Mouse (Mus musculus) liver, embryonic 14.5 days (tissue): Measurements from ENCODE around the gene Strn3. TPM values are rescaled to one million over a fixed set of nuclear protein-coding genes. Genes with fewer than 3 reads are reported as not detected.
A peak's percentile ranks its signal among the peaks of the same experiment; 100 is the strongest.

Experiments used
- ATAC-seq: fragments of 200-750 bp; cut with Nextera tagmentation; 2 replicates; pipeline ENCODE4 v1.8.0; 2017; ENCODE audit warnings: moderate number of reproducible peaks, mild to moderate bottlenecking, moderate library complexity; ENCODE audit not compliant: insufficient read depth
- DNase-seq, 3 experiments: peaks; one replicate each; pipeline ENCODE4 v3.0.0-alpha.2; 2012 to 2013; ENCODE audit warnings: low read depth in 3 of 3, low spot score in 3 of 3
- H3K27ac ChIP-seq: fragments of 300-500 bp; sonication (generic); 2 replicates; pipeline ENCODE4 v1.5.1; 2014; ENCODE audit warnings: moderate library complexity, mild to moderate bottlenecking, control low read depth, inconsistent platforms
- H3K27me3 ChIP-seq: fragments of 300-500 bp; sonication (generic); 2 replicates; pipeline ENCODE4 v1.6.1; 2014; ENCODE audit warnings: mild to moderate bottlenecking, low read length, moderate library complexity; ENCODE audit not compliant: control insufficient read depth, insufficient read depth
- H3K36me3 ChIP-seq: fragments of 300-500 bp; sonication (generic); replicated peaks from 2 replicates; pipeline ENCODE4 v1.6.1; 2014; ENCODE audit warnings: low read depth; ENCODE audit not compliant: control insufficient read depth, insufficient read depth
- H3K4me1 ChIP-seq, 2 experiments: fragments of 200-500 bp in 1 of 2; fragments of 300-500 bp in 1 of 2; sonication (generic) in 1 of 2; replicated peaks; 2 replicates each; pipeline ENCODE4 v1.6.1; 2012 to 2014; ENCODE audit warnings: antibody characterized with exemption in 1 of 2, inconsistent platforms in 1 of 2, low read length in 1 of 2; ENCODE audit not compliant: control insufficient read depth in 2 of 2, insufficient read depth in 2 of 2
- H3K4me2 ChIP-seq: fragments of 300-500 bp; sonication (generic); 2 replicates; pipeline ENCODE4 v1.6.1; 2014; ENCODE audit warnings: low read depth, mild to moderate bottlenecking, control low read depth, moderate library complexity
- H3K4me3 ChIP-seq, 2 experiments: fragments of 200-500 bp in 1 of 2; fragments of 300-500 bp in 1 of 2; sonication (generic) in 1 of 2; 2 replicates each; pipeline ENCODE4 v1.5.1; 2012 to 2014; ENCODE audit warnings: low read depth in 2 of 2, low read length in 2 of 2, mild to moderate bottlenecking in 2 of 2, control low read depth in 1 of 2, inconsistent platforms in 1 of 2, moderate library complexity in 1 of 2; ENCODE audit not compliant: insufficient read depth in 1 of 2
- H3K9ac ChIP-seq: fragments of 300-500 bp; sonication (generic); replicated peaks from 2 replicates; pipeline ENCODE4 v1.6.1; 2014; ENCODE audit warnings: mild to moderate bottlenecking, control low read depth, moderate library complexity
- H3K9me3 ChIP-seq: fragments of 300-500 bp; sonication (generic); 2 replicates; pipeline ENCODE4 v1.6.1; 2016; ENCODE audit warnings: low read length, mixed read lengths; ENCODE audit not compliant: control insufficient read depth
- CTCF ChIP-seq: IDR thresholded peaks from 2 replicates; pipeline ENCODE4 v1.5.1; 2016; ENCODE audit warnings: antibody characterized with exemption, low read depth, control low read depth
- EP300 ChIP-seq: IDR thresholded peaks from 2 replicates; pipeline ENCODE4 v1.6.1; 2016; ENCODE audit warnings: antibody characterized with exemption, low read depth
- WGBS: fragments of 180-500 bp; shearing (Covaris S2); extraction: QIAGEN DNeasy Blood & Tissue Kit; methylation state at CpG from one replicate; pipeline ENCODE4 v1.1.7; 2014; ENCODE audit not compliant: insufficient replicate concordance; 5-methylcytosine and 5-hydroxymethylcytosine counted together
- polyA plus RNA-seq, 2 experiments: library from polyadenylated mRNA; depleted of rRNA in 1 of 2; stranded (reverse) in 1 of 2; unstranded in 1 of 2; fragments of >200 nt; fragmentation: Nextera tagmentation in 1 of 2; extraction: Ambion mirVana in 1 of 2; gene quantifications; 2 replicates each; pipeline versions ENCODE4 v1.2.1 to v1.2.3; 2012 to 2014

The Strn3 gene
- polyA plus RNA-seq, 2 experiments = 14.2 to 14.9 TPM

GRCm38 (mm10) chr12:51567225-51567624 lies 124.5 kb downstream of the Strn3 start:
- Histone ChIP-seq H3K4me2 (no peak overlapping the region), H3K36me3 (no peaks in the 10 kb centered on the region), H3K9me3 (no peaks in the 10 kb centered on the region), H3K27me3 (no peaks in the 10 kb centered on the region), H3K4me1 (peaks cover 0 to 4% of the 10 kb centered on the region in 2 experiments; a peak in 1 of 4 replicates), H3K9ac (no peak overlapping the region), H3K27ac (no peak overlapping the region), H3K4me3 (no peak overlapping the region)
- WGBS = 24% methylated on average over 7 of the region's 7 CpGs
- TF ChIP-seq CTCF (no peak), EP300 (peak; percentile 19; the same call in 1 of the 2 replicates)
- DNase-seq (peak; percentile 9 to 31 (median 28)), ATAC-seq (peak; percentile 39; the same call in 1 of the 2 replicates)

- TF ChIP-seq CTCF (no peak), EP300 (no peak)
- no peak for ATAC-seq
Measured at GRCm38 (mm10) chr12:51561416-51561815, 130.3 kb downstream of the Strn3 start.

More at GRCm38 (mm10) chr12:51561416-51561815, 130.3 kb downstream of the Strn3 start:
- 67% methylated on average over 9 of the region's 9 CpGs for WGBS
- no peaks in the 10 kb centered on the region for H3K4me1 ChIP-seq
- H3K9me3 ChIP-seq = no peaks in the 10 kb centered on the region
- DNase-seq = no peak
- no peaks in the 10 kb centered on the region for H3K36me3 ChIP-seq
- H3K4me2 ChIP-seq = no peak overlapping the region
- no peak overlapping the region for H3K4me3 ChIP-seq
- H3K27me3 ChIP-seq = no peaks in the 10 kb centered on the region
- H3K9ac ChIP-seq = no peak overlapping the region
- no peak overlapping the region for H3K27ac ChIP-seq

Other genes with a start within 250 kb of the Strn3 start
- gene Coch, start 98.6 kb downstream of the Strn3 start, polyA plus RNA-seq (2012; rRNA removed) = 0.02 and 0.03 TPM in 2 replicates
- 0.08 TPM in 1 of 2 replicates, not detected in the other for gene Coch, start 98.6 kb downstream of the Strn3 start, polyA plus RNA-seq (2014; fragmentation: Nextera tagmentation; extraction: Ambion mirVana)
- 4.6 and 6.4 TPM in 2 replicates for gene Ap4s1, start 864 bp downstream of the Strn3 start, polyA plus RNA-seq (2012; rRNA removed)
- 16.4 and 16.8 TPM in 2 replicates for gene Ap4s1, start 864 bp downstream of the Strn3 start, polyA plus RNA-seq (2014; fragmentation: Nextera tagmentation; extraction: Ambion mirVana)
- gene Hectd1, start 137.6 kb upstream of the Strn3 start, polyA plus RNA-seq (2012; rRNA removed) = 17.9 and 22.3 TPM in 2 replicates
- gene Hectd1, start 137.6 kb upstream of the Strn3 start, polyA plus RNA-seq (2014; fragmentation: Nextera tagmentation; extraction: Ambion mirVana) = 22.1 and 25.2 TPM in 2 replicates